Mouse (Mus musculus) megakaryocyte progenitor cell, adult 5-6 weeks (primary cell): Measurements from ENCODE around the gene Rhobtb1. TPM values are rescaled to one million over a fixed set of nuclear protein-coding genes. Genes with fewer than 3 reads are reported as not detected.

Experiments
- ATAC-seq: replicated peaks from 2 replicates; pipeline ENCODE4 v1.8.0; 2016; ENCODE audit warnings: mild to moderate bottlenecking, moderate TSS enrichment, inconsistent platforms; ENCODE audit not compliant: poor library complexity
- total RNA-seq, 2 experiments: library from RNA; stranded (forward) in 1 of 2; stranded (reverse) in 1 of 2; fragments of 157-497, 149-512 nt in 1 of 2; fragments of 200-1000 nt in 1 of 2; gene quantifications; 2 replicates each; pipeline versions ENCODE4 v1.2.3 to v1.2.4; 2015 to 2017

The Rhobtb1 gene
- total RNA-seq, 2 experiments from 2014 or later = 1.7 to 2.0 TPM

DNA sequence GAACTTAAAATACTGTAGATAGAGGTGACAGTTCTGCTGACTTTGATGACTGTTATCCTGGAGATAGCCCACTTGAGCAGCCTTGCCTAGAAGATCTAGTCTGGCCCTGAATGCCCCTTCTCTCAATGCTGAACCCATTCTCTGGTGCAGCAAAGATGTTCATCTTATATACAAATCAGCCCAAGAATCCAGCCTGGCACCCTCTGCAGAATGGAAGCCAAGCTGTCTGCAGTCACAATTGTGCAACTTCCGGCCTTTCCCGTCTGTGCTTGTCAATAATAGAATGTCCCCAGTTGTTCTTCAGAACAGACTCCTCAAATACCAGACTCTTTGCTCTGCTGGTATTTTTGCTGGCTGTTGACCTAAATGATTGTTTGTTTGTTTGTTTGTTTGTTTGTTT is 89.3 kb downstream of the Rhobtb1 start:
- peak; percentile 54; the same call in 1 of the 2 replicates for ATAC-seq

- ATAC-seq = no peak
Measured at GRCm38 (mm10) chr10:69245151-69245550, 93.9 kb downstream of the Rhobtb1 start.

DNA sequence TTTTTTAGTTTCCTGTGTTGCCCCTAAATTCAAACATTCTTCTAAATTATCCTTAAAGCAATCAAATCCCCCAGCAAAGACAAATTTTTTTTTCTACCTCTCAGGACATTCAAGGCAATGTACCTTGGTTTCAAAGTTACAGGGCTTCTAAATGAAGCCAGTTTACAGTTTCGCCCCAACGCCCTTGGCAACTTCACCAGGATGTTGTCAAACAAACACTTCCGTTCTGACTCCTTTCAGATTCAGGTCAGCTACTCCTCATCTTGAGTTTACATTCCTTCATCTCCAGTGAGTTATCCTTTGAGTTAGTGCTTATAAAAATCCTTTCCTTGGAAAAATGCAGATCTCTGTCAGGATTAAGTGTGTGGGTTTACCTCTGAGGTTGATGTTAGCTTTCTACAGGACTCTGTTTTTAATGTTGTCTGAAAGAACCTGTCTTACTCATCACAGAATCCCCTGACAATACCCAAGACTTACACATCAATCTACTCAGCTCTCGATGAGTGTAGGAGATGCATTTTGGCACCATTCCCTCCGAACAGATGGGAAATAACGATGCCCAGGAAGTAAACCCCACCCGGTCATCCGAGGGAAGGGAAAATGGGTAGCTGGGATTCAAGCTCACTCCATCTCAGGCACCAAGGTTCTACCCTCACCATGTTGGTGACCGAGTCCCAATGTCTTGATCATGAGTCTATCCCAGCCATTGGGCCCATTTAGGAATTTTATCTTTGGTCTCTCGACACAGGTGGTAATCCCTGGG is 94.9 kb downstream of the Rhobtb1 start:
- no peak for ATAC-seq

DNA sequence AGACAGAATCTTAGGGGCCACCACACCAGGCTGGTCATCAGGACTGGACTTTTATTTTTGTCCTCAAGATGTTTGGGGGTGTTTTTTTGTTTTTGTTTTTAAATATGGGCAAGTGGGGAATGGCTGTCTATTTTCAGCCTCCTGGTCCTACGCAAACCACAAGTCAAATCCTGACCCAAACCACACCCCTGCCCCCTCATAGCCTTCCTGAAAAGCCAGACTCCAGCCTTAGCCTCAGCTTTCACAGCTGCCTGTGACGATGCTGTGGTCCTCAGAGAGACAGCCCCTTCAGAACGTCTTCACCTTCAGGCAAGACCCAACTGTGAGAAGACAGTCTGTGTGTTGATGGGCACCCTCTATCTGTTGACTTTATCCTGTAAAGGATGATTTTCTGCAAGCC is 95.5 kb downstream of the Rhobtb1 start:
- peak; percentile 54 for ATAC-seq

- ATAC-seq = peak; percentile 68
Measured at GRCm38 (mm10) chr10:69247311-69248033, 96.2 kb downstream of the Rhobtb1 start.

DNA sequence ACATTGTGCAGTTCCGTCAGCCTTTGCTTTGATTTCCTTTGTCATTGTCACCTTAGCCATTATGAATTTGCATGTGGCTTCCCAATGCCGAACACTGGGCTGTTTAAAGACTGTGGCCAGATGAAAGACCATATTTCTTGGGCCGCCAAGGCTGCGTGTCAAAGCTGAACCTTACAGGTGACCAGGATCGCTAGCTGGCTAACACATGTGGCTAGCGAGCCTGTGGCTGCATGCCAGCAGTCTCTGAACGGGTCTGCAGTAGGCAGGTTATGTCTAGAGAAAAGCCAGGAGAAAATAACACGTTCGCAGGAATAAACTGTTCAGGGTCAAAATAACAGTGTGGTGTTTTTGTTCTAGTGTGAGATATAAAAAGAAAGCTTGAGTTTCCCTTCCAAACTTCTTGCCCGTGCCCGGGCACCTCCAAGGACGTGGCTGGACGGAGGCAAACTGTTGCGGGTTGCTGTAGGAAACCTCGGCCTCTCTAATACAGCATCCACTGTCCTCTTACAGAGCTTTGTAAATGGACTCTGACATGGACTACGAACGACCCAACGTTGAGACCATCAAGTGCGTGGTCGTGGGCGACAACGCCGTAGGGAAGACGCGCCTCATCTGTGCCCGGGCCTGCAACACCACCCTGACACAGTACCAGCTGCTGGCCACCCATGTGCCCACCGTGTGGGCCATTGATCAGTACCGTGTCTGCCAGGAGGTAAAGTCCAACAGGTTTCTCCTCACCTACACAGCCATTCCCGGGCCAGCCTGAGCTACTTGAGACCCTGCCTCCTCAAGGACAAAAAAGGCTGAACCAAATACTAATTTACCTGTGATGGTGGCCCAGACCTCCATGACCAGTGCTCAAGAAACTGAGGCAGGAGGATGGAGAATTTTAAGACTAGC is 97.3 kb downstream of the Rhobtb1 start:
- no peak for ATAC-seq

DNA sequence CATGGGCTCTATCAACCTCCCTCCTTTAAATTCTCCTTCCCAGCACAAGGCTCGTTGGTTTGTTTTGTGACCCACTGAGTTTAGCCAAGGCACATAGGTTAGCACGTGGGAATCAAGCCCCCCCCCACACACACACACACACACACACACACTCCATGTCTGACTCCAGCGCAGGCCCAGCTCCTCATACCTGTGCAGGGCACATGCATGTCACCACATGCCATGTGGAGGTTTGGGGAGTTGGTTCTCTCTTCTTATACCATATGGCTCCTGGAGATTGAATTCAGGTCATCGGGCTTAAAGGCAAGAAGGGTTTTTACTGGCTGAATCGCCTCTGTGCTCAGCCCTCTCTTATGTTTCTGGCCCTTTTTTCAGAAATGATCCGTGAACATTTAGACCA is 100.0 kb downstream of the Rhobtb1 start:
- no peak for ATAC-seq

- peak; percentile 56 for ATAC-seq
Measured at GRCm38 (mm10) chr10:69252112-69253074, 101.2 kb downstream of the Rhobtb1 start.

DNA sequence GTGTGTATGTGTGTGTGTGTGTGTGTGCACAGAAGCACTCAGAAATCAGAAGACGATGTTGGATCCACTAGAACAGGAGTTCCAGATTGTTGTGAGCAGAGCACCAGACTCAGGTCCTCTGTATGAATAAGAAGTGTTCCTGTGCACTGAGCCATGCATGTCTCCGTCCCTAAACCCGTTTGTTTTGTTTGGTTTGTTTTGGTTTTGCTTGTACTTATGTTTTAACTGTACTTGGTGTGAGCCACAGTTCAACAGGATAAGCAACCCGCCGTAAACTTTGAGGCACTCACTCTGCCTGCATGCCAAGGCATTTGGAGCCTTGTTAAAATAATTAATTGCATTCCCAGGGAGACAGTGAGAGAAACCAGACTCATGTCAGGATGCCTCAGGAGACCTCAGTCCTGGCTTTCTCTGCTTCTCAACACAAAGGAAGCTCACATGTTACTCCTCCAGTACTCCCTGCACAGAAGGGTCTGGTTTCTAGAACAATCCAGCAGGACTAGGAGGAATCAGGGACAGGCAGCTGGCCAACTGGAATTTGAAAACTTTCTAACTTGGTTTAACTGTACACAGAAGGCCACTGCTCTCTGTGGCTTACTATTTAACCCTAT is 101.9 kb downstream of the Rhobtb1 start:
- ATAC-seq = no peak

- no peak for ATAC-seq
Measured at GRCm38 (mm10) chr10:69253686-69254080, 102.4 kb downstream of the Rhobtb1 start.

DNA sequence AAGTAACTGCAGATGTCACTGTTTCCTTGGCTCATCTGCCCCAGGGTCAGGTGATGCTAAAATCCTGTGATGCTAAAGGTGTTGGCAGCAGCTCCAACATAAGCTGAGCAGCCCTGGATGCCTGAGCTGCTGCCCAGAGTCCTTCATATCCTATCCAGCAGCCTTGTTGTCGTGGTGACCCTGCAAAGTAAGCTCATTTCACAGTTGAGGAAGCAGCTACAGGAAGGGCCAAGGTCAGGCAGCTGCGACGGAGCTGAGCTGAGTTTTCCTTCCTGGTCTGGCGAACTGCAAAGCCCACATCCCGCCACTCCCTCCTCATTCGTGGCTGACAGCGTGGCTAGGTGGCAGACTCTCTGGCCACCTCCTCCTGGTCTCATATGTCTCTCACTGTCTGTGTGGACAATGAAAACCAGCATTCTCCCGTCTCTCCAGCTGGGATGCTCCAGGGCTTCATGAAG is 103.2 kb downstream of the Rhobtb1 start:
- ATAC-seq = peak; percentile 62

DNA sequence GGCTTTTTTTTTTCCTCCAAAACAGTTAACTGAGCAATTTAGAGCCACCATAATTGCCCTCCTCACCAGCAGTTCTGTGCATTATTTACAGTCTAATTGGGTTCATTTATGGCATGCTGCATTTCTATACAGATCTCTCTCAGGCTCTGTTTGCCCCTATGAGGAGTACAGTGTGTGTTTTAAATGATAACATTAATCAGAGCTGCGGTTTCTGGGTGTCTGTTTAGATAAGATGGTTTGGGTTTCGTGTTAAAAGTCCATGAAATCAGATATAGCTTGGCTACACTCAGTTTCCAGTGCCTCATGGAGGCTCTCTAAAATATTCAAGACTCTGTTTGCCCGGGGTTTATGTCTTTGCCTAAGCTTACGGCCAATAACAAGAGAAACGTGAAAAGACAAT is 104.4 kb downstream of the Rhobtb1 start:
- peak; percentile 40 for ATAC-seq

DNA sequence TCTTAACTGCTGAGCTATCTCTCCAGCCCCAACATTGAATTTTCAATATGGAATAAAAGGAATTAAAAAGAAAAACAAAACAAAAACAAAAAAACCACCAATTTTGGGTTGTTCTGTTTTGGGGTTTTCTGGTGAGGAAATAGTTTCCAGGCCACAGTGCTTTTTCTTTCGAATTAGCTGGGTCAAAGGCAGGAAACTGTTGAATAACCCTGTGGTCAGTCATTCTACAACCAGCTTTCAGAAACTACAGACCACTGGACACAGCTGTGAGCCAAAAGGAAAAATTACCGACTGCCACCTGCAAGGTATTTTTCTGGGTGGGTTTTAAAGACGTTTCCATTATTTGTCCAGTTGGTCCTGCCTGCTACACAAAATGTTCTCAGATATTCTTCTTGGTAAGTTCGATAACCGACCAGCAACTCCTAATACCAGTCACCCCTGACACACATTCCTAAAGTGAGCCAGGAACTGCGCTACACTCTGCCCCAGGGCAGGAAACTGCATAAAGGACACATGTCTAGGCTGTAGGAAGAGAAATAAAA is 106.4 kb downstream of the Rhobtb1 start:
- peak; percentile 32 for ATAC-seq

- ATAC-seq = no peak
Measured at GRCm38 (mm10) chr10:69258588-69258987, 107.4 kb downstream of the Rhobtb1 start.

DNA sequence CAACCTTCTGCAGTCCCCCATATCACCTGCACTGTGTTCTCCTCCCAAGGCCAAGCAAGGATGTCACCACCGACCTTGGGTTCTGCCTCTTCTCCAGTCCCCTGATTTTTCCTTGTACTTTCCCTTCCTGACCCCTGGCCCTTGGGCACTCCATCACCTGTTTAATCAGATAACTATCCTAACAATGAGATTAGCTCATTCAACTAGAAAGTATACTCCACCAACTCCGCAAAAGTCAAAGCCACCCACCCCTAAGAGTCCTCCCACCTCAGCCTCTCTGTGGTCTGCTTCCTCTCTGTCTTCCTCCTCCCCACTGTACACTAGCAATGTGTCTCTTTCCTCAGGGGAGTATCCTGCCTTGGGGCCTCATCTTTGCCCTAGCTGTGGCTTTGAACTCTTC is 107.9 kb downstream of the Rhobtb1 start:
- no peak for ATAC-seq

GRCm38 (mm10) chr10:69259929-69260328 is 108.7 kb downstream of the Rhobtb1 start:
- no peak for ATAC-seq

DNA sequence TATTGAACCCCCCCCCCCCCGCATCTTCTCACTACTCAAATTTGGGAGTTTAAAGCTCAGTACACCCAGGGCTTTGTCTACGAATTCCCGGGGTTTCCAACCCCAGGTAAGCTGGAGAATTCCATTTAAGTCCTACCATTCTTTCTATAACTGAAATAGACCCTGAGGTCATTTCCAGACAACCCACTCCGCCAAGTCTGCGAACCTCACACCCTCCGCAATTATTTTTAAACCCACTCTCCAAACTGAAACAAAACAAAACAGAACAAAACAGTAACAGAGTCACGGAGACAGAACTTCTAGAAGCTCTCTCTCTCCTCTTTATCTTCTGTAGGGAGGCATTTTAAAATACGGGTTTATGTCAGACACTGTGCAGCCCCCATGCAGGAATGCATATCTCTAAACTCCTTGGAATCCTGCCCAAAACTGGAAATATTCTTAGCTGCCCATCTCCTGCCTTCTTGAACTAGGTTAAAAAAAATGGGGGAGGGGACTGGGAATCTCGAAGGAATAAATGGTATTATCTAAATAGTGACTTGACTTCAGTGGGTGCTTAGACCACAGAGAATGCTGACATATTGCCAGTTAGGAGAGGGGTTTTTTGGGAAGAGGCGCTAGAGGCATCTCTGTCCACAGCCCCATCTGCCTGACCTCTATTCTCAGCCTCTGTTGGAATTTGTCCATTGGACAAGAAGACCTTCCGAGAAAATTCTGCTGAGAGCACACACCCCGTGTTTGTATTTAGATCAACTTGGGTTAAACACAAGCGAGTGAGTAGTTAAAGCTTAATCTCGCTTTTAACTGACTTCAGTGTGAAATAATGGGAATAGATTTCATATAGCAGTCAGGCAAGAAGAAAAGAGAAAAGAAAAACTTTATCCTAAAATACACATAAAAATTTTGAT is 111.9 kb downstream of the Rhobtb1 start:
- ATAC-seq = no peak

GRCm38 (mm10) chr10:69263906-69264305 is 112.7 kb downstream of the Rhobtb1 start:
- ATAC-seq = no peak
